Mouse (Mus musculus) left cerebral cortex, postnatal 14 days (tissue): ENCODE results near the gene Ankmy2. TPM values are rescaled to one million over a fixed set of nuclear protein-coding genes. Genes with fewer than 3 reads are reported as not detected.
A peak's percentile ranks its signal among the peaks of the same experiment; 100 is the strongest.

Source experiments
- DNase-seq, 2 experiments: peaks; one replicate each; pipeline ENCODE4 v3.0.0; 2021 to 2022; ENCODE audit warnings: low spot score in 2 of 2, mixed read lengths in 1 of 2
- intact Hi-C: fragments of 180-260 bp; cut with DNase I; formaldehyde crosslinking; loops from one replicate; pipeline ENCODE4 v1.15.1; 2025
- long read RNA-seq, 2 experiments: library from polyadenylated mRNA; stranded (forward); transcript quantifications; one replicate each; pipeline ENCODE4 v2.0.0; 2021
- total RNA-seq, 2 experiments: library from RNA; stranded (reverse); gene quantifications; 2 replicates each; pipeline ENCODE4 v1.2.3; 2021

Gene Ankmy2
- total RNA-seq: 10 to 100 TPM; 50.3 to 53.3 TPM
- long read RNA-seq, experiment 1, transcript Ankmy2-201 (10 exons, 2,456 nt): major isoform, 52 of 56 reads
- long read RNA-seq, experiment 1, partial matches to known transcripts: 2 of 56 reads
- long read RNA-seq, experiment 1, other reads (novel, unspliced or antisense): 2 of 56 reads
- long read RNA-seq, experiment 2, full-length matches to known transcripts: 44 of 49 reads
- long read RNA-seq, experiment 2, partial matches to known transcripts: 1 of 49 reads
- long read RNA-seq, experiment 2, other reads (novel, unspliced or antisense): 4 of 49 reads

DNA sequence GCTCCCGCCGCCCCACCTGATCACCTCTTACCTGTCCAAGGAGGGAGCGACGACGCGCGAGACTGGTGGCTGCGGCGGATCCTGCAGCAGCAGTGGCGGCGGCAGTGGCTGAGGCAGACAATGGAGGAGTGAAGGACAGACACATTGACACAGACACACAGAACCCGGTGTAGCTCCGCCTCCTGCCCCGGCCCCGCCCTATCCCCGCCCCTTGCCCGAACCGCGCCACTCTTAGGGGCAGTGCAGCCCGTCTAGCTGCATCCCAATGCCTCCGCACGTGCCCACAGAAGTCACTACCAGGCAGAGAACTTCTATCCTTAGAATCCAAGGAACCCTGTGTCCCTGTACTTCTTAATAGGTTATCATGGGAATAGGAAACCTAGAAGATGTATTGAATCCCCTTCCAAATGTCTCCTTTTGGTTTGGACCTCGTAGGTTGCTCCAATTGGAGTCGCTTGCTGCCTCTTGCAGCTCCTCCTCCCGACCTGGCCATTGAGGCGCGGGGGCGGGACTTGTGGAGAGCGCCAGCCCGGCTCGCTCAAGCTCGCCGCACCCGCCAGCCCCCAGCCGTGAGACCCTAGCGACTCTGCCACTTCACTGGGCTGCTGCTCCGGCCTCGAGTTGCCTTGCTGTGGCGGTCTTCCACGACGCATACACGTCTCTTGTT, at the start of gene Ankmy2:
TSS of gene Ankmy2 (plus strand) at position 478 of the 667 bp plus-strand sequence.
- DNase-seq: peak; percentile 88 to 93
- intact Hi-C loops: loop anchor here (5.0 to 10.0 kb wide), 2 partner anchors 112 to 259 kb away; partner anchors contain the start of gene Tspan13

DNA sequence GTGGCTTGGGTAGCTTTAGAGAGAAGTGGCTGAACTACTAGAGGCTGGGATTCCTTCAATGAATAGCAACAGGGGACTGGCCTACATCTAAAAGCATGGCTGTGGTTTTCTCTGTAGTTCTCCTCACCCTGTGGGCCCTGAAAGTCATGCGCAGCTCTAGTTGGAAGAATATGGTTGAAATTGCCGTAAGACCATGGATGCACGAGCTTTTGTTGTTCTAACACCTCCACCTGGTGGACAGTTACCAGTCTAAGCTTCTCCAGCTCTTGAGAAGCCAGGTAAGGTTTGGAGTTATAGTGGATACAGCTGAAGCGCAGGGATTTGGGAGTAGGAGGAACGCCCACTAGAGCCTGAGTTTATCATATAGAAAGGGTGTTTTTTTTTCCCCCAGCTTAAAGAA, 48.5 kb upstream of the Ankmy2 start:
- intact Hi-C loops: no loop called here
- DNase-seq: no peak

DNA sequence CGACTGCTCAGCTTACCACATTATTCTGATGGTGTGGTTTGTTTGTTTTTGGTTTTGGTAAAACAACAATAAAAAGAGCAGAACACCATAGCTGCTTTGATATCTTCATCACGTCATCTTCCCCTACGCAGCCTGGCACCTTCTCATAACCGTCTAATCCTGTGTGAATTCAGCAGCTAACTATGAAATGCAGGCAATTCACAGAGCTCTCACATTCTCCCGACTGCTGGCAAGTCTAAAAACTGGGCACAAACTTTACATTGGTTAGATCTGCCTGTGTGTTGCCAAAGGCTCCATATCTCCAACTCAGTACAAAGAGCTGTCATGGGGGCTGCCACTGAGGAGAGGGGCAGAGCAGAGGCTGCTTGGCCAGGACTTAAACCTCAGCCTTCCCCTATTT, 46.5 kb upstream of the Ankmy2 start:
- intact Hi-C loops: no loop called here
- no peak for DNase-seq

DNA sequence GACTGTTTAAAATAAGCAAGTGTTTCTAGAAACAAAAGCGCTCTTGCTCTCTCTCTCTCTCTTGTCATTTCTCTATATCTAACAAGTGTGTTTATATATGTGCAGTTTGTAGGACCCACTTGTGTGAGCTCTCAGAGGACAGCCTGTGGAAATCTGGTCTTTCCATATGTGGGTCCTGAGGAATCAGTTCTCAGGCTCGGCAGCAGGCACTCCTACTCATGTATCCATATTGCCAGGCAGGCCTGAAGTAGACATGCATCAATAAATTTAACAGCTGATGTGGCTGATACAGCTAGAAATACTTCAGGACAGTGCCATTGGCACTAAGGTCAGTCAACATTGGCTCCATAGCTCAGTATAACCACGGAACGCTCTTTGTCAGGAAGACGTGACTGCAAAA, 45.8 kb upstream of the Ankmy2 start:
- no peak for DNase-seq
- intact Hi-C loops: no loop called here

DNA sequence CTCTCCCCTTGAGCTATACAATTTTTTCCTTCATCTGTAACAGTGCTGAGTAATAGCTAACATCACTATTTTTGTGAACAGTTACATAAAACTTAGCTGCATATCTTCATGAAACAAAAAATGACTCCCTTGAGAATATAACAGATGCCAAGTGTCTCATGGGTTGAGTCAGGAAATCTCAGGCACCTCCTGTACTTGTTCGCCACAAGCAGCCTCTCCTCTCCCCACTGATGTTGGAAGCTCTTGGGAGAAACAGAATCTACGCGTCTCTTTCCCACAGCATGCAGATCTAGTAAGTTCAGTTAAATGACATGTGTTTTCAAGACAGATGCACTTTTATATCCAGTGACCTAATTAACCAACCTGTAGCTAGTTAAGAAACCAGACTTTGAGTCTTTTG, 44.8 kb upstream of the Ankmy2 start:
- intact Hi-C loops: no loop called here

DNA sequence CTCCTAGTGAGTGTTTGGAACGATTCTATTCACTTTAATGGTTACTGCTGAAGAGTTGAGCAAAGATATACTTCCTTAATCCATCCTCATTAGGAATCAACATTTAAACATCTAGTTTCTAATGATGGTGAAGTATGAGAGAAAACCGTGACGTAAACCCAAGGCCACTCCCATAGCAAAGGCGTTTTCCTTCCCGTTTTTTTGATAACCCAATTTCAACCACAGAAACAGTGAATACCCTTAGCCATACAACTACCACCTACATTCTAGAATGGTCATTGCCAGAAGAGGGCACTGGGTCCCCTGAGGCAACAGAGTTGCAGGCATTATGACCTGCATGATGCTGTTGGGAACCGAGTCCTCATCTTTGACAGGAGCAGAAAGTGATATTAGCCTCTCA, 39.8 kb upstream of the Ankmy2 start:
- DNase-seq: no peak
- intact Hi-C loops: no loop called here

More for the DNA sequence above, 44.8 kb upstream of the Ankmy2 start:
- peak in 1 of 2 experiments; percentile 55 for DNase-seq

DNA sequence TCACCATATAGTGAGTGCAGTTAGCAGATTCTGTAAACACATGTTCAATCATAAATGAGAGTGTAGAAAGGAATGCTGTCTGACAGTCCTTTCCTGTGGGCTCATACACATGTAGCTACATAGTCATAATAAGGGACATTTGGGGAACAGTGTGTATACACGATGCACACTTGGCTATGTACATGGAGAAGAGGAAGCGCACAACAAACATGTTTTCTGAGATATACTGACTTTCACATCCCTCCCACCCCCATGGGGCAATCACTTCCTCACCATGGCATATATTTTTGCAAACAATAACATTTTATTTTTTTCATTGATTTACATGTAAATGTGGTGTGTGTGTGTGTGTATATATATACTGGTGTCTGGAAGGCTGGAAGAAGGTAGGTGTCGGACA, 37.7 kb upstream of the Ankmy2 start:
- DNase-seq: no peak
- intact Hi-C loops: no loop called here

DNA sequence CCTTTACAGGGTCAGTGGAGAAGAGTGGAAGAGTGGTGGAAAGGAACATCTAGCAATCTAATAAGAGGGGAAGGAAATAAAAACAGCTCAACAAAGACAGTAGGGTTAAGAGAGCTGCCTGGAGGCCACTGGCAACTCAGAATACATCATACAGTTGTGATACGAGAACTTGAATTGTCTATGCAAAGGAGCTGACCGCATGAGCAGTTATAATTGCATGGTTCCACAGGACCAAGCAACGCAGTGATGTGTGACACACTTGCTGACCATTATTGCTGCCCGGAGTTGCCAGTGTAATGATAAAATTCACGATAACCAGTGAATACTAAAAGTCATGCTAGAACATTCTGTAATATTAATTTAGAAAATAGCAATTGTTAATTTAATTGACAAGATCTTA, 30.9 kb upstream of the Ankmy2 start:
- DNase-seq: no peak
- intact Hi-C loops: no loop called here

DNA sequence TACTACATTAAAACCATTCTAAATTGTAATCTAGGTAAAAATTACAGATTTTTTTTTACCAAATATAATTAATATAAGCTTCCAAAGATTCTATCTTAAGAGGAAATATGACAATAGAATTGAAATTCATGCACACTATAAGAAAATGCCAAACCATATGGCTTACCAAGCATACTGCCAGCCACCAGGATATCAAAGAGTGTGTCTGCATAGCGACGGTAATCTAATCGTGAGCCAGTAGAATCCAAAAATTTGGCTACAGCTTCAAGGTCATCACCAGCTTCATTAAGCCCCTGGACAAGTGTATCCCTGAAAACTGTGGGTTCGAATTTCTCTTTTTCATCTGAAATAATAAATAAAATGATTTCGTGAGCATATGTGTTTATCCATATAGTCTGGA, 27.1 kb upstream of the Ankmy2 start:
- intact Hi-C loops: no loop called here
- DNase-seq: no peak

DNA sequence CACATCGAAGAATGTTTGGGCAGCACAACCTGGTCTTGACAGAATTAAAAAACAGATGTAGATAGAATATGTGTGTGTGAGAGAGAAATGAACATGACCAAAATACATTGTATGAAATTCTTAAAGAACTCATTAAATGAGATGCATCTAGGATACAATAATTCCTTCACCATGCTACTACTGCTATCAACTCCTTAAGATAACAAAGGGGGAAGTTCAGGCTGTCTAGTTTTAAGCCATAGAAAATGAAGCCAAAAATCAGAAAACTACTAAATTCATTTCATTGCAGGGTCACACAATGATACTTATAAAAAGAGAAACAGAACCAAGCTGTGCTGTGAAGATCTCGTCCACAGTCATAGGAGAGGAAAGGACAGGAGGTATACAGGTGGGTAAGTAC, 24.7 kb upstream of the Ankmy2 start:
- intact Hi-C loops: no loop called here
- no peak for DNase-seq

DNA sequence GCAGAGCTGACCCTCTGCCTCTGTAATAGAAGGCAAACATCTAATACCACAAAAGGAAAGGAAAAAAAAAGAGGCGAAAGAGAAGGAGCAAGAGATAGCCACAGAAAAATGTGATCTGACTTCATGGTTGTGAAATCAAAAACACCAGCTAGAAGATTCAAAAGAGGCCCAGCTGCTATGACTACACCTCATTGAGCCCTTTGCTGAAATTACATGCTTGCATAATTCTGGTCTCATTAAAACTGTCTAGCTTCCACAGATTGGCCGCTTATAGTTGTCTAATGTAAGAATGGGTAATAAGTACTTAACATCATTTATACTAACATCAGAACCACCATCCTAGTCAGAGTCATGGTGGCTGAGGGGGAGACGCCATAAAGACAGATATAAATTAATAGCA, 24.2 kb upstream of the Ankmy2 start:
- no peak for DNase-seq
- intact Hi-C loops: no loop called here

DNA sequence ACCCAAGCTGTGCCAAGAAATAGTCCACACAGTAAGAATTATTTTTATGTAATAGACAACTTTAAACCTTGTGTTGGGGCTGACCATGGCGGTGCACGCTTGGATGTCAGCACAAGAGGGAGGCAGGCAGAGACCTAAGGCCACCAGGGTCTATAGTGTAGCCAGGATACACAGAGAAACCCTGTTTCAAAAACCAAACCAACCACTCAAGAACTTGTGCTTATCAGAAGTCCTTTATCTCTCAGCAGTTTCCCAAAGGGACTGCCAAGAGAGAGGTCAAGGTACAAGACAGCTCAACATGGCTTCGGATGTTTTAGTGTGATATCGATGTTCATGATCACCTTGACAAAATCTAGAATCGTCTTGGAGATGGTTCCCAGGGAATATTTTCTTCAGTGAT, 23.4 kb upstream of the Ankmy2 start:
- DNase-seq: no peak
- intact Hi-C loops: no loop called here

DNA sequence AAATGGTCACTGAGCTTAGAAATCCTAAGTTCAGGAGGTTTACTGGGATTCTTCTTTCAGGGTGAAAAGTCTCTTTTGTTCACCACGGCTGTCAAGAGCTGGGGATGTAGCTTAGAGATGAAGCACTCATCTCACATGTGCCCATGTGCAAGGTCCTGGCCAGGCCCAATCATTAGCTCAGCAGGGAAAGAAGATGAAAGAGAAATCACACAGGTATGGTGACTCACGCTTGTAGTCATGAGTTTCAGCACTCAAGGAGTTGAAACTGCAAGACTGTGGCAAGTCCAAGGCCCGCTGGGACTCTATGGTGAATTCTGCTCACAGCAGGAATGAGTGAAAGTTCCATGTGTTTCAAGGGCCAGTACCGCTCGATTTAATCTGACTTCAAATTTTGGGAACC, 22.8 kb upstream of the Ankmy2 start:
- DNase-seq: no peak
- intact Hi-C loops: no loop called here

DNA sequence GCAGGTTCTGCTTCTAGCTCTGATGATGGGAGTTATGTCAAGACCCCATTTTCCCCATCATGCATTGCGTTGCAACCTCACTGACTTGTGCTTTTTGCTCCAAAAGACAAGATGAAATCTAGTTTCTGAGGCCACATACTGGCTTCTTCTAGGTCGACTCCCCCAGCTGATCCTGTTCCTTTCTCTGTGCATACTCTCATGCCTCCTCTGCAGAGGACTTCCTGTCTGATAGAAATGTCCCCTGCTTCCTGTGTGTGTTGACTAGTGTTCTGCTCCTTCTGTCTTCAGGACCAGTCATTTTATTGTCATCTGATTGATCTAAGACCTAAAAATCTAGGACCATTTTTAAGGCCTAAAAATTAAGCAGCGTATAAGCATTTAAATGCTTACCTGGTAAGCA, 21.5 kb upstream of the Ankmy2 start:
- intact Hi-C loops: no loop called here
- no peak for DNase-seq

DNA sequence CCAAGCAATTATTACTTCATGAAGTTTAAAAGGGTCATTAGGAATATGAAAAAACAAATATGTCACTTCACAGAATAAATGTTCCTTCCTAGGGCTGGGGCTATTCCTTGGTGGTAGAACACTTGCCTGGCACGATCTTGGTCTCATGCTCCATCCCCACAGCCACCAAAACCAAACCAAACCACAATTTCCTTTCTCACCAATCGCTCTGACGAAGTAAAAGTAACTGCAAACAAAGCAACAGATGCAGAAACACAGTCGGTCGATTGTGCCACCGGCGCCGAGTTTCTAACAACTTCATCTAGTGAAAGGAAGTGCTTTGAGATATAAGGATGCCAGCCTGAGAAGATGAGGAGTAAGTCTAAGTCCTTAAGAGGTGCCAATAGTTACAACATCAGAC, 20.6 kb upstream of the Ankmy2 start:
- intact Hi-C loops: no loop called here
- no peak for DNase-seq

DNA sequence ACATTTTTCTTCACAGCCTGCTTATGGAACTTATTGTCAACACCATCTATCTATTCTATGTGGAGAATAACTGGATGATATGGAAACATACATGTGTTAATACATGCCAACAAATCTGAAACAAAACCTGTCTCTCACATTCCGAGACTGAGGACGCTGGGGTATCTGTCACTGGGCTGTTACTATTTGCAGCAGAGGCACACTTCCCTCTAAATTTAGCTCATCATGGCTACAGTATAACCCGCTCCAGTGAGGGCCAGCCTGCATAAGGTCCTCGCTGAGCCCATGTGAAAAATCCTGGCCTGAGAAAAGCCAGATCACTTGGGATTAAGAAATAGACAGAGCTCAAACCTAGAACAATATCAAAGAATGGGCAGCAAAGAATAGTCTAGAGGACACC, 19.7 kb upstream of the Ankmy2 start:
- intact Hi-C loops: no loop called here
- no peak for DNase-seq

DNA sequence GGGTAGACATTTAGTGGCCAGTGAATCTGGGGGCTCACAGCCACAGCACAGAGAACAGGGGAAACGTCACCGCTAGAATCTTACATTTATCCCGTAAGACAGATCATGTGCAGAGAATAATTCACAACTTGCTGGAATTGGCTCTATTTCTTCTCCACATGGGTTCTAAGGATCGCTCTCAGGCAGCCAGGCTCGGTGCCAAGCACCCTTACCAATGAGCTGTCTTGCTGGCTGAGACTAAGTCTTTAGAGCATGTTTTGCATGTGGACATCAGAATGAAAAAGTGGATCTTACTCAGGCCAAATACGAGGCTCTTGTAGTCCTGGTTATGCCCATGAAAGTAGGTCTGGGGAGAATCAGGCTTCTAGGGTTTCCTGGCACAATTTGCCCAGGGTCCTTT, 16.5 kb upstream of the Ankmy2 start:
- intact Hi-C loops: no loop called here
- DNase-seq: peak; percentile 18 to 23

DNA sequence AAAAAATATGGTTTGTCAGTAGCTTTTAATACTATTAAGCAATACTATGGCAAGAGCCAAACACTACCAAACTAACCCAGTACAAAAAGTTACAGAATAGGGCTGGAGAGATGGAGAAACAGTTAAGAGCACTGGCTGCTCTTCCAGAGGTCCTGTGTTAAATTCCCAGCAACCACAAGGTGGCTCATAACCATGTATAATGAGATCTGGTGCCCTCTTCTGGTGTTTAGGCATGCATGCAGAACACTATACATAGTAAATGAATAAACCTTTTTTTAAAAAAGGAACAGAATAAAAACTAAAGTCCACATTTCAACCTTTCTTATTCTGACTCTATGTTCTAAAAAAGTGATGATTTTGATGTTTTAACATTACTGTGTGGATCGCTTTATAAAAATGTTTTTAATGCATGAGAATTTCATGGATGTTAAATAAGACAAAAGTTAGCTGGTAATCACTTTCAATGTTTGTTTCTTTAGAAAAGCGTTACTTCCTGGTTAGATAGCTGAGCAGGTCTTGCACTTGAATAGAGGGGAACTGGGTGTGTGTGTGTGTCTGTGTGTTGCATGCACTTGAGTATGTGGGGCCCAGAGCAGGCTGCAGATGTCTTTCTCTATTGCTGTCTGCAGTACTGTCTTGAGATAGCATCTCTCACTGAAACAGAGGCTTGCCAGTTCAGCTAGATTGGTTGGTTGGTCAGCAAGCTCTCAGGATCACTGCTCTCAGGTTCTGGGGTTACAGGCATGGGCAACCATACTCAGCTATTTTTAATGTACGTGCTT, 10.5 kb upstream of the Ankmy2 start:
- intact Hi-C loops: no loop called here
- DNase-seq: no peak

DNA sequence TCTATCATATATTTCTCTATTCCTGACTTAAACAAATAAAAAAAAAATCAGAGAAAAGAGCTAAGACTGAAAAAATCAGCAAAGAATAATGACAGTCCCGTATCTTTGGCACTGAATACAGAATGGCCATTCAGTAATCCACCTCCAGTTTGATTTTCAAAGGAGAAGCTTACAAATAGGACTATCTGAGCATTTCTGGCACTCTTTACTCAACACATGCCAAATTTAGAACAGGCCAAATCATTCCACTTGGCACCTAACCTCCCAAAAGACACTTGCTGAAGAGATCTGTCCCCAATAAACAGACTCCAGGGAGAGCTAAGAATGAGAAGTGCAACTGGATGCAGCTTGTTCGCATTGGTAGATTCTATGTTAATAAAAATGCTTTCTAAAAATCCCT, 6.6 kb upstream of the Ankmy2 start:
- intact Hi-C loops: loop anchor here (10.0 kb wide), 1 partner anchor 105 kb away; the partner anchor contains the start of gene Tspan13
- DNase-seq: no peak

DNA sequence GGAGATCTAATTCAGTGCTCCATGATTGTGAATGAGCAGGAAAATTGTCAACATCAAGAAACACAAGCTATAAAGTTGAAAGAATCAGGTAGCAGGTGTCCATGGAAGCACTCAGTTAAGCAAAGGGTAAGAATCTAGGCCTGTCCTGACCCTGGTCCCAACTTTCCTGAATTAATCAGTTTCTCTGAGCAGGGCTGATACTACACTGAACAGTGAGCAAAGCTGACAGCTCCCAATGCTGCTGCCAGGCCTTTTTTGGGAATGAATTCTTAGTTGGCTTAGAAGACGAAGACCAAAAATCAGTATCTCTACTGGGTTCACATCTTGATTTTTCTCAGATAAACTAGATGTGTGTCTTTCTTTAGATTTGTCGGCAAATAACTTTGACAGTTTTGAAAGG, 6.2 kb upstream of the Ankmy2 start:
- intact Hi-C loops: loop anchor here (10.0 kb wide), 1 partner anchor 106 kb away; the partner anchor contains the start of gene Tspan13
- no peak for DNase-seq
